Mouse (Mus musculus): ENCODE results near the gene Shld2.
"Not testable (repeated sequence)": the region's sequence is repeated elsewhere in the genome, so short reads cannot be mapped to it uniquely, and the experiment has no call there.

Gene Shld2

DNA sequence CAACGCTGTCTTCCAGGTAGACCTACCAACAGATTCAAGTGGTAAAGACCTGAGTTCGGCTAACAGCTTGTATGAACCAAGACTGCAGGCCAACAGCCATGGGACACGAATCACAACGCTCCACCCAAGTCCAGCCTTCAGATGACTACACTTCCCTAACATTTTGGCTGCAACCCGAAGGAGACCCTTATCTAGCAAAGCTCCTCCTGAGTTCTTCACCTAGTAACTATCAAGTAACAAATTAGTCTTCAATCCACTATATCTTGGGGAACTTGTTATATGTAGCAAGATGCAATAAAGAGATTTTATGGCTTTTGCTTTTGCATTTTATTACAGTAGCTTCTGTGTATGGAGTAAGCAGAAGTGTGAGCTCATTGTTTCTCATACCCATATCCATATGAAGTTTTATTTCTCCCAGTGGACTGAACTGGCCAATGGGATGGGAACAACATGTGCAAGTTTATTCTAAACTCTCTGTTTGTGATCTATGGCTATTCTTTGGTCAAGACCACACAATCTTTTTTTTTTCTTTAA is 28.5 kb downstream of the Shld2 start:
- DNase-seq (ENCODE audit: low read depth, low spot score) = no peak

DNA sequence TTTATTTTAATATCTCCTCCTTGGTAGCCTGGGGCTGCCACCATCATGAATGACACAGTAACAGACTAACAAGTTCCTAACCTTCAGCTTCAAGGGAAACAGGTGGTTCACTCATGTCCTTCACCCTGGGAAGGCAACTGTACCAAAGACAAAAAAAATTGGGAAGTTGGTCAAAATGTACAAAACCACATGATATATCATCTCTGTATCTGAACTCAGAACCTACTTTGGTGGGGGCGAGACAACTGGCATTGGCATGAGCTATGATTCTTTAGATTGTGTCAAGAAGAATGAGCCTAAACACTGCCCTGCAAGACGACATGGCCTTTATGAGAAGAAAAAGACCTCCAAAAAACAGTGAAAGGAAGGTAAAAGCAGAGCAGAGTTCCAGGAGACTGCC is 29.5 kb downstream of the Shld2 start:
- DNase-seq (ENCODE audit: low read depth, low spot score) = no peak

DNA sequence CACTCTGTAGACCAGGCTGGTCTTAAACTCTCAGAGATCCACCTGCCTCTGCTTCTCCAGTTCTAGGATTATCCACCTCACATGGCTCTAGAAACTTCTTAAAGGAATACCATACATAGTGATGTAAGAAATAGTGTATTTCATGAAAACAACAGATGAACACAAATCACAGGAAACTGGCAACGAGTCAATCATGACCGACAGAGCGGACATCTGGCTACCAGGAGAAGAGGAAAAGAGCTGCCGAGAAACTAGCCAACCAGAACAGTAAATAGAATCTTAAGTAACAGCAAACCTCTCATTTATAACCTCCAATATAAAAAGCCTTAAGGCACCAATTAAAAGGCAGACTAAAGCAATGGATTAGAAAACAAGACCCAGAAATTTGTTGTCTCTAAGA is 30.6 kb downstream of the Shld2 start:
- DNase-seq (ENCODE audit: low read depth, low spot score) = no peak

GRCm38 (mm10) chr14:34275225-34275624 is 35.1 kb downstream of the Shld2 start:
- no peak for DNase-seq (ENCODE audit: low read depth, low spot score)

- DNase-seq (ENCODE audit: low read depth, low spot score) = no peak
Observed at GRCm38 (mm10) chr14:34274141-34274540, 36.2 kb downstream of the Shld2 start.

GRCm38 (mm10) chr14:34273280-34273679 is 37.0 kb downstream of the Shld2 start:
- DNase-seq (ENCODE audit: low read depth, low spot score) = peak; percentile 64

DNA sequence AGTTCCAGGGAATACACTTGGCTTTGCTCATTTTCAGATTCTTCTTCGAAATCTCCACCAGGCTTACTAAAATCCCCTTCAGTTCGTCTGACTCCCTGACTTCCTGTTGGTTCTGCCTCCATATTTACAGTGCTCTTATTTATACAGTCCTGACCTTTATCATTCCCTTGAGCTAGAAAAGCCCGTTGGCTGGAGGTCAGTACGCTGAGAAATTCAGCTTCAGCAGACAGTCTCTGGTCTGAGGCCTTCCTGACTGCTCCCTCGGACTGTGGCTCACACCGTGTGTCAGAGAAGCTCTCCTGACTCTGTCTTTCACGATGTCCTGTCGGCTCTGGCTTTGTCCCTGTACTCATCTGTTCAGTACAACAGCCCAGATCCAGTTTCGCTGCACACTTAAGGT is 42.2 kb downstream of the Shld2 start:
- DNase-seq (ENCODE audit: low read depth, low spot score) = no peak

DNA sequence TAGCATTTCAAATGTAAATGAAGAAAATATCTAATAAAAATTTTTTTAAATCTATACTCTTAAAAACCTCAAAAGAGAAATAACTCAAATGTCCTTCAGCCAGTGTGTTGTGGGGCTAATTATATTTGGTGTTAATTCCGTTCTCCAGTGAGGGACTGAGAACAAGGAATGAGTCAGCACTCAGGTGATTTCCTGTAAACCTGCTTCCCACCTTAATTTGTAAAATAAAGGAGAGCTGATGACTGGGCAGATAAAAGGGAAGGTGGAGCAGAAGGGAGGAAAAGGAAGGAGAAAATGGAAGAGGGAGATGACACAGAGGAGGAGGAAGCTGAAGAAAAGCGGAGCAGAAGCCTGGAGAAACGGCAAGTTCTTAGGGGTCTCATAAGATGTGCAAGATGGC is 51.8 kb downstream of the Shld2 start:
- not testable (repeated sequence) for DNase-seq (ENCODE audit: low read depth, low spot score)

DNA sequence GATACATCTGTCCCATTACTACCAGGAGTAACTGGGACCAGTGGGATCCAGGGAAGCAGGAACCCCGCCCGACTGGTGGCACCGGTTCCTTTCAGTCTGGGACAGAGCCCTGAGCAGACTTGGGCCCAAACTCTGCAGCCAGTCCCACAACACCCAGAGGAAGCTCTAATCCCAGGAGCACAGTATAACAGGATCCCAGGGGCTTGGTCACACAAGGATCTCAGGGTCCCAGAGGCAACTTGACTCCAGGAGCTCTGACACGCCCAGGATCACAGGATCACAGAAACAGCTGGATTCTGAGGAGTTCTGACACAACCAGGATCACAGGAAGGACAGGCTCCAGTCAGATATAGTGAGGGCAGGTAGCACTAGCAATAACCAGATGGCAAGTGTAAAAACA is 57.0 kb downstream of the Shld2 start:
- no peak for DNase-seq (ENCODE audit: low read depth, low spot score)

GRCm38 (mm10) chr14:34252470-34253145 is 57.7 kb downstream of the Shld2 start:
- DNase-seq (ENCODE audit: low read depth, low spot score) = no peak

DNA sequence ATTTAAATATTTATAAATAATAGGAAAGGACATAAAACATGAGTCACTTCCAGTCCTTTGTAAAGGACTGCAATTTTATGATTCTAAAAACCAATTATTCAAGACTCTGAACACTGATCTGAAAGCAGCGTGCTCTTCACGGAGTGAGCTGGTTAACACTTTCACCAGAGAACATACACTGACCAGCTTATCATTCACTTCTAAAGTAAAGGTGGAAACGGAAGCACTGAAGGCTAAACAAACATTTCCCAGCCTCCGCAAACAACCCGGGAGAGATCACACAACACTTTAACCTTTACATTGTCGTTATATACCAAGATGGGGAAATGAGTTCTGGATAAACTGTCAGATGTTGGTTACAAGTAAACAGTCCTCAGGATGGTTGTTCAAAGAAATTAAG is 69.6 kb downstream of the Shld2 start:
- no peak for DNase-seq (ENCODE audit: low read depth, low spot score)

DNA sequence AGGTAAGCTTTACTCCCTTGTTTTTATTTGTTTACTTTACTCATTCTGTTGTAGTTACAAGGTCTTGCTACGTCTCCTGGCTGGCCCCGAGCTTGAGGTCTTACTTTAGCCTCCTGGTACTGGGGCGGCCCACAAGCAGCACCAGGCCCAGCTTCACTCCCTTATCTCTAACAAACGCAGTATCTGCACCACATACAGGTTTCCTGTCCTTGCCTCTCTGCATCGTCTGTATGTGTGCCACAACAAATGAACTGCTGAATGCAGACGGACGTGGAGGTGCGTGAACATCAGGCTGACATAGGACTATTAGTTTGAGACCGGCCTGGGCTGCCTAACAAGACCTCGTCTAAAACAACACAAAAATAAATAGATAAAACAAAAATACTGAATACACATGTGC is 70.0 kb downstream of the Shld2 start:
- no peak for DNase-seq (ENCODE audit: low read depth, low spot score)

DNA sequence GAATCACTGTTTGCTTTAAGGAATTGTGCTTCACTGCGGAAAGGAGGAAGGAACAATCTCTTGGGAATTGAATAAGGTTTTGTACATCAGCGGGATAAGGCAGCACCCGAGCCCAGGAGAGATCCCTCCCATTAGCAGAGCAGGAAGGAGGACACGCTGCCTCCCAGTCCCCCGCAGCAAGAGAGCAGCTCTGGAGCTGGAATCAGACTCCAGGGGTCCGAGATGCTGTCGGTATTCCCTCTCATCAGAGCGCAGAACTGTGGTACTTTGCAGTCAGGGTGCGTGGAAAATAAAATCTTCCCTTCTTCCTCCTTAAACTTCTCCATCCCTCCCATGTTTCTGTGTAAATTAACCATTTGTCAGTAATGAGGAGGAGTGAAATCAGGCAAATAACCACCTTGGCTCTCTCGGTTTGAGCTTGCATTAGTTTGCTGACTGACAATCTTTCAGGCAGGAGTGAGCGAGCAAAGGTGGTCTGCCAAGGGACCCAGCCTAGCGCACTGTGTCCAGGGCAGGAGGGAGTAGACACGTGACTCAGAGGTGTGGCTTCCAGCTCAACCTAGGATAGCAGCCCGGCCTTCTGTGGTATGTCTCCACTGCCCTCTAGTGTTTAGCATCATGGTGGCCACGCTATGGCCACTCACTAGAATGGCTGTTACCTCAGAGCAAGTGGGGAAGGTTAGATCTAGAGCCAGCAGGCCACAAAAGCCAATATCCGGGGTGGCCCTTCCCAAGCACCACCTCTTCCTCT is 75.5 kb downstream of the Shld2 start:
- DNase-seq (ENCODE audit: low read depth, low spot score) = peak; percentile 68

GRCm38 (mm10) chr14:34233846-34234245 is 76.4 kb downstream of the Shld2 start:
- no peak for DNase-seq (ENCODE audit: low read depth, low spot score)

GRCm38 (mm10) chr14:34232866-34233680 is 77.2 kb downstream of the Shld2 start:
- no peak for DNase-seq (ENCODE audit: low read depth, low spot score)

- no peak for DNase-seq (ENCODE audit: low read depth, low spot score)
Observed at GRCm38 (mm10) chr14:34232340-34232739, 78.0 kb downstream of the Shld2 start.

GRCm38 (mm10) chr14:34228830-34229506 is 81.3 kb downstream of the Shld2 start:
- peak; percentile 76 for DNase-seq (ENCODE audit: low read depth, low spot score)

GRCm38 (mm10) chr14:34227981-34228380 is 82.3 kb downstream of the Shld2 start:
- DNase-seq (ENCODE audit: low read depth, low spot score) = no peak

DNA sequence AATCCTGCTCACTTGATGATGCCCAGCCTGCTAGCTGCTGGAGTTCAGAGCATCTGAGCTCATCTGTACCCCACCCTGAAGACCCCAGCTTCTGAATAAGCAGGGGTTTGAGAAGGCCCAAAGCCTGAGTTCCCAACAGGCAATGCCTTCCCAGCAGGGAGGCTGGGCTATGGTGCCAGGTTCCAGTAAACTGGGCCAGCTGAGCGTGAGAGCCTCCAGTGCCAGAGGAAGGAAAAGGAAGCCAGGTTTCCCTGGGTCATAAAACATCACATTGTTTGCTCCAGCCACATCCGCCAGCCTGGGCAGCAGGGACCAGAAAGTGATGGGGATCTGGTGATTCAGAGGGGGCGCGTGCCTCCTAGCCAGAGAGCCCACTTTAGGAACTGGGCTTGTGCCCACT is 83.7 kb downstream of the Shld2 start:
- DNase-seq (ENCODE audit: low read depth, low spot score) = no peak

- no peak for DNase-seq (ENCODE audit: low read depth, low spot score)
Observed at GRCm38 (mm10) chr14:34225986-34226385, 84.3 kb downstream of the Shld2 start.

- DNase-seq (ENCODE audit: low read depth, low spot score) = no peak
Observed at GRCm38 (mm10) chr14:34223362-34223898, 86.9 kb downstream of the Shld2 start.

Data from 3T3-L1 (cell line).